Mouse (Mus musculus) E14TG2a.4 (cell line): Measurements from ENCODE around the gene Sirt6.

Source experiments
- H3K27me3 ChIP-seq: 2 replicates; pipeline ENCODE4 v1.6.1; 2014; ENCODE audit warnings: low read length, control low read depth; ENCODE audit not compliant: insufficient read depth
- H3K36me3 ChIP-seq: 2 replicates; pipeline ENCODE4 v1.6.1; 2014; ENCODE audit warnings: low read length, control low read depth; ENCODE audit not compliant: insufficient read depth
- H3K4me1 ChIP-seq: replicated peaks from 2 replicates; pipeline ENCODE4 v1.6.1; 2014; ENCODE audit warnings: low read depth, low read length, control low read depth
- H3K4me3 ChIP-seq: replicated peaks from 2 replicates; pipeline ENCODE4 v1.5.1; 2014; ENCODE audit warnings: mild to moderate bottlenecking, low read length
- H3K9me3 ChIP-seq: 2 replicates; pipeline ENCODE4 v1.6.1; 2014; ENCODE audit warnings: low read length, control low read depth
- CTCF ChIP-seq: conservative IDR thresholded peaks from 2 replicates; pipeline ENCODE4 v1.5.1; 2014; ENCODE audit warnings: low read length
- NANOG ChIP-seq: IDR thresholded peaks from 2 replicates; pipeline ENCODE4 v1.6.1; 2014; ENCODE audit warnings: borderline replicate concordance, low read length, mixed read lengths
- POU5F1 ChIP-seq: IDR thresholded peaks from 2 replicates; pipeline ENCODE4 v1.6.1; 2014; ENCODE audit warnings: low read length, borderline replicate concordance

The Sirt6 gene

GRCm38 (mm10) chr10:81612779-81613178 lies 14.8 kb downstream of the Sirt6 start:
- TF ChIP-seq CTCF (no peak), POU5F1 (no peak), NANOG (no peak)
- H3K36me3 ChIP-seq, result peaks cover 24% of the 10 kb centered on the region
- H3K4me3 ChIP-seq, result peak overlapping the region; percentile 30; the same call in 1 of the 2 replicates
- no peaks in the 10 kb centered on the region for H3K27me3 ChIP-seq
- peaks cover 30% of the 10 kb centered on the region for H3K9me3 ChIP-seq
- H3K4me1 ChIP-seq, result peaks cover 62% of the 10 kb centered on the region

GRCm38 (mm10) chr10:81608308-81608707 lies 19.3 kb downstream of the Sirt6 start:
- H3K9me3 ChIP-seq, result peaks cover 30% of the 10 kb centered on the region
- no peak overlapping the region for H3K4me3 ChIP-seq
- no peak for TF ChIP-seq NANOG
- TF ChIP-seq POU5F1, result no peak
- no peak; the same call in 1 of the 2 replicates for TF ChIP-seq CTCF
- H3K4me1 ChIP-seq, result peaks cover 43% of the 10 kb centered on the region
- peaks cover 28% of the 10 kb centered on the region for H3K36me3 ChIP-seq
- H3K27me3 ChIP-seq, result no peaks in the 10 kb centered on the region

- peaks cover 26% of the 10 kb centered on the region for H3K9me3 ChIP-seq
- TF ChIP-seq POU5F1, result no peak
- TF ChIP-seq CTCF, result no peak
- TF ChIP-seq NANOG, result peak; percentile 45; the same call in 1 of the 2 replicates
- H3K4me3 ChIP-seq, result peak within 1 kb of the TSS; percentile 83
- peaks cover 6% of the 10 kb centered on the region; the same call in 1 of the 2 replicates for H3K27me3 ChIP-seq
- H3K4me1 ChIP-seq, result peaks cover 46% of the 10 kb centered on the region
- H3K36me3 ChIP-seq, result peaks cover 28% of the 10 kb centered on the region
Observed at GRCm38 (mm10) chr10:81605974-81606751, 21.4 kb downstream of the Sirt6 start, which contains the start of gene BC025920. TSS of gene BC025920 (plus strand) at chr10:81606270.

GRCm38 (mm10) chr10:81605666-81605973 lies 22.0 kb downstream of the Sirt6 start:
- peak overlapping the region; percentile 83 for H3K4me3 ChIP-seq
- peaks cover 28% of the 10 kb centered on the region for H3K36me3 ChIP-seq
- TF ChIP-seq POU5F1 (no peak), NANOG (no peak), CTCF (no peak)
- H3K27me3 ChIP-seq, result peaks cover 6% of the 10 kb centered on the region; the same call in 1 of the 2 replicates
- H3K9me3 ChIP-seq, result peaks cover 21% of the 10 kb centered on the region
- H3K4me1 ChIP-seq, result peaks cover 45% of the 10 kb centered on the region

GRCm38 (mm10) chr10:81604968-81605665 lies 22.5 kb downstream of the Sirt6 start:
- Histone ChIP-seq H3K27me3 (peaks cover 6% of the 10 kb centered on the region; the same call in 1 of the 2 replicates), H3K4me3 (peak overlapping the region; percentile 83), H3K4me1 (peaks cover 50% of the 10 kb centered on the region), H3K9me3 (peaks cover 21% of the 10 kb centered on the region), H3K36me3 (peaks cover 28% of the 10 kb centered on the region)
- TF ChIP-seq CTCF (peak; percentile 77), NANOG (no peak), POU5F1 (no peak)

- H3K27me3 ChIP-seq, result peaks cover 6% of the 10 kb centered on the region; the same call in 1 of the 2 replicates
- H3K36me3 ChIP-seq, result peaks cover 19% of the 10 kb centered on the region
- TF ChIP-seq POU5F1 (no peak), NANOG (no peak), CTCF (no peak)
- peaks cover 58% of the 10 kb centered on the region for H3K4me1 ChIP-seq
- peaks cover 15% of the 10 kb centered on the region for H3K9me3 ChIP-seq
- H3K4me3 ChIP-seq, result peak overlapping the region; percentile 83
Observed at GRCm38 (mm10) chr10:81604019-81604967, 23.3 kb downstream of the Sirt6 start.

- Histone ChIP-seq H3K27me3 (peaks cover 9% of the 10 kb centered on the region; the same call in 1 of the 2 replicates), H3K36me3 (peaks cover 4% of the 10 kb centered on the region)
- peak; percentile 56 for TF ChIP-seq CTCF
- no peak for TF ChIP-seq NANOG
Observed at GRCm38 (mm10) chr10:81602741-81603151, 24.9 kb downstream of the Sirt6 start.

GRCm38 (mm10) chr10:81601396-81601905 lies 26.1 kb downstream of the Sirt6 start:
- Histone ChIP-seq H3K4me1 (peaks cover 73% of the 10 kb centered on the region), H3K9me3 (no peaks in the 10 kb centered on the region), H3K36me3 (no peaks in the 10 kb centered on the region), H3K4me3 (peak overlapping the region; percentile 62), H3K27me3 (peaks cover 9% of the 10 kb centered on the region; the same call in 1 of the 2 replicates)
- TF ChIP-seq CTCF (no peak), NANOG (no peak), POU5F1 (no peak)

More at GRCm38 (mm10) chr10:81602741-81603151, 24.9 kb downstream of the Sirt6 start:
- Histone ChIP-seq H3K4me1 (peaks cover 73% of the 10 kb centered on the region), H3K9me3 (no peaks in the 10 kb centered on the region), H3K4me3 (no peak overlapping the region)
